Mouse (Mus musculus) hindbrain, embryonic 13.5 days (tissue): ENCODE data around the gene Smarcc1. TPM values are rescaled to one million over a fixed set of nuclear protein-coding genes. Genes with fewer than 3 reads are reported as not detected.
"Not testable (repeated sequence)": the region's sequence is repeated elsewhere in the genome, so short reads cannot be mapped to it uniquely, and the experiment has no call there.

Experiments
- ATAC-seq: fragments of 200-750 bp; cut with Nextera tagmentation; 2 replicates; pipeline ENCODE4 v1.8.0; 2017; ENCODE audit warnings: moderate TSS enrichment; ENCODE audit not compliant: low FRiP score
- H3K27ac ChIP-seq: fragments of 300-500 bp; sonication (generic); 2 replicates; pipeline ENCODE4 v1.5.1; 2015; ENCODE audit warnings: inconsistent platforms, mild to moderate bottlenecking, moderate library complexity
- H3K27me3 ChIP-seq: fragments of 300-500 bp; sonication (generic); 2 replicates; pipeline ENCODE4 v1.6.1; 2015; ENCODE audit warnings: mild to moderate bottlenecking, inconsistent platforms
- H3K36me3 ChIP-seq: fragments of 300-500 bp; sonication (generic); 2 replicates; pipeline ENCODE4 v1.6.1; 2015; ENCODE audit warnings: mild to moderate bottlenecking, inconsistent platforms
- H3K4me1 ChIP-seq: fragments of 300-500 bp; sonication (generic); replicated peaks from 2 replicates; pipeline ENCODE4 v1.6.1; 2015; ENCODE audit warnings: inconsistent platforms
- H3K4me2 ChIP-seq: fragments of 300-500 bp; sonication (generic); 2 replicates; pipeline ENCODE4 v1.6.1; 2015; ENCODE audit warnings: inconsistent platforms, mild to moderate bottlenecking, moderate library complexity
- H3K4me3 ChIP-seq: fragments of 300-500 bp; sonication (generic); 2 replicates; pipeline ENCODE4 v1.5.1; 2015; ENCODE audit warnings: mild to moderate bottlenecking, inconsistent platforms
- H3K9ac ChIP-seq: fragments of 300-500 bp; sonication (generic); 2 replicates; pipeline ENCODE4 v1.6.1; 2015; ENCODE audit warnings: mild to moderate bottlenecking, inconsistent platforms
- H3K9me3 ChIP-seq: fragments of 300-500 bp; sonication (generic); 2 replicates; pipeline ENCODE4 v1.6.1; 2016; ENCODE audit warnings: inconsistent platforms
- WGBS: fragments of 180-500 bp; shearing (Covaris S2); methylation state at CpG from one replicate; pipeline ENCODE4 v1.1.7; 2015; 5-methylcytosine and 5-hydroxymethylcytosine counted together
- polyA plus RNA-seq: library from polyadenylated mRNA; unstranded; fragments of >200 nt; fragmentation: Nextera tagmentation; extraction: Ambion mirVana; gene quantifications from 2 replicates; pipeline ENCODE4 v1.2.1, GENCODE M21; 2015

Smarcc1 gene
- polyA plus RNA-seq = 133 and 135 TPM in 2 replicates

GRCm38 (mm10) chr9:110116977-110117778, at the start of gene Smarcc1:
Gene Smarcc1, plus strand, starts transcription at chr9:110117708.
- Histone ChIP-seq H3K9ac (peak within 1 kb of the TSS; percentile 97), H3K9me3 (no peaks in the 10 kb centered on the region), H3K36me3 (peaks cover 23% of the 10 kb centered on the region), H3K4me3 (peak within 1 kb of the TSS; percentile 88), H3K4me1 (peaks cover 25% of the 10 kb centered on the region), H3K27ac (peak within 1 kb of the TSS; percentile 98), H3K4me2 (peak within 1 kb of the TSS; percentile 82), H3K27me3 (no peaks in the 10 kb centered on the region)
- ATAC-seq = peak; percentile 97
- WGBS = under 1% methylated on average over 75 of the region's 79 CpGs

GRCm38 (mm10) chr9:110068745-110069144, 48.8 kb upstream of the Smarcc1 start:
- Histone ChIP-seq H3K36me3 (peaks cover 96% of the 10 kb centered on the region), H3K27me3 (no peaks in the 10 kb centered on the region), H3K9ac (no peak overlapping the region), H3K27ac (no peak overlapping the region), H3K4me3 (no peak overlapping the region), H3K4me1 (no peaks in the 10 kb centered on the region), H3K9me3 (no peaks in the 10 kb centered on the region), H3K4me2 (no peak overlapping the region)
- ATAC-seq = no peak
- WGBS = 87% methylated on average over 6 of the region's 6 CpGs

- no peak overlapping the region for H3K4me2 ChIP-seq
Measured at GRCm38 (mm10) chr9:110070358-110070757, 47.1 kb upstream of the Smarcc1 start.

GRCm38 (mm10) chr9:110071011-110071410, 46.5 kb upstream of the Smarcc1 start:
- peaks cover 95% of the 10 kb centered on the region for H3K36me3 ChIP-seq
- WGBS = 95% methylated on average over 4 of the region's 4 CpGs
- no peaks in the 10 kb centered on the region for H3K27me3 ChIP-seq
- no peak overlapping the region for H3K9ac ChIP-seq
- no peak for ATAC-seq
- no peaks in the 10 kb centered on the region for H3K4me1 ChIP-seq
- no peak overlapping the region for H3K27ac ChIP-seq
- H3K9me3 ChIP-seq = no peaks in the 10 kb centered on the region
- H3K4me2 ChIP-seq = no peak overlapping the region
- H3K4me3 ChIP-seq = no peak overlapping the region

More at GRCm38 (mm10) chr9:110070358-110070757, 47.1 kb upstream of the Smarcc1 start:
- Histone ChIP-seq H3K4me3 (no peak overlapping the region), H3K9ac (no peak overlapping the region), H3K27me3 (no peaks in the 10 kb centered on the region), H3K9me3 (no peaks in the 10 kb centered on the region), H3K27ac (peak overlapping the region; percentile 6; the same call in 1 of the 2 replicates), H3K4me1 (no peaks in the 10 kb centered on the region), H3K36me3 (peaks cover 99% of the 10 kb centered on the region)
- no peak for ATAC-seq
- 81% methylated on average over 9 of the region's 9 CpGs for WGBS

- no peak for ATAC-seq
- no peaks in the 10 kb centered on the region for H3K27me3 ChIP-seq
- H3K9me3 ChIP-seq = no peaks in the 10 kb centered on the region
- no peak overlapping the region for H3K9ac ChIP-seq
- WGBS = 0% methylated on average over 1 of the region's 1 CpGs
- no peak overlapping the region for H3K27ac ChIP-seq
- no peak overlapping the region for H3K4me3 ChIP-seq
- no peak overlapping the region for H3K4me2 ChIP-seq
- no peaks in the 10 kb centered on the region for H3K4me1 ChIP-seq
- H3K36me3 ChIP-seq = peaks cover 92% of the 10 kb centered on the region
Measured at GRCm38 (mm10) chr9:110071843-110072242, 45.7 kb upstream of the Smarcc1 start.

- not testable (repeated sequence) for H3K4me3 ChIP-seq, H3K4me1 ChIP-seq, H3K27ac ChIP-seq, H3K4me2 ChIP-seq, H3K27me3 ChIP-seq, H3K9me3 ChIP-seq, ATAC-seq, H3K9ac ChIP-seq
- WGBS = 71% methylated on average over 6 of the region's 7 CpGs
- peaks cover 90% of the 10 kb centered on the region for H3K36me3 ChIP-seq
Measured at GRCm38 (mm10) chr9:110076468-110076867, 41.0 kb upstream of the Smarcc1 start.

GRCm38 (mm10) chr9:110081066-110081465, 36.4 kb upstream of the Smarcc1 start:
- Histone ChIP-seq H3K4me2 (no peak overlapping the region), H3K9me3 (no peaks in the 10 kb centered on the region), H3K27me3 (no peaks in the 10 kb centered on the region), H3K27ac (no peak overlapping the region), H3K4me3 (no peak overlapping the region), H3K9ac (no peak overlapping the region), H3K36me3 (peaks cover 94% of the 10 kb centered on the region), H3K4me1 (no peaks in the 10 kb centered on the region)
- ATAC-seq = no peak
- 76% methylated on average over 3 of the region's 3 CpGs for WGBS

GRCm38 (mm10) chr9:110084201-110084964, 33.1 kb upstream of the Smarcc1 start:
- WGBS = 83% methylated on average over 25 of the region's 25 CpGs
- Histone ChIP-seq H3K4me3 (no peak overlapping the region), H3K36me3 (peaks cover 99% of the 10 kb centered on the region), H3K27ac (peak overlapping the region; percentile 8; the same call in 1 of the 2 replicates), H3K27me3 (no peaks in the 10 kb centered on the region), H3K4me2 (no peak overlapping the region), H3K4me1 (no peaks in the 10 kb centered on the region), H3K9me3 (no peaks in the 10 kb centered on the region), H3K9ac (no peak overlapping the region)
- ATAC-seq = peak; percentile 9; the same call in 1 of the 2 replicates

GRCm38 (mm10) chr9:110085693-110086092, 31.8 kb upstream of the Smarcc1 start:
- no peak overlapping the region for H3K9ac ChIP-seq

GRCm38 (mm10) chr9:110093303-110093702, 24.2 kb upstream of the Smarcc1 start:
- no peak overlapping the region for H3K9ac ChIP-seq
- no peaks in the 10 kb centered on the region for H3K27me3 ChIP-seq
- no peak overlapping the region for H3K27ac ChIP-seq
- H3K36me3 ChIP-seq = peaks cover 94% of the 10 kb centered on the region
- no peak overlapping the region for H3K4me2 ChIP-seq
- WGBS = 83% methylated on average over 4 of the region's 4 CpGs
- no peaks in the 10 kb centered on the region for H3K9me3 ChIP-seq
- ATAC-seq = no peak
- no peaks in the 10 kb centered on the region for H3K4me1 ChIP-seq
- H3K4me3 ChIP-seq = no peak overlapping the region

More at GRCm38 (mm10) chr9:110085693-110086092, 31.8 kb upstream of the Smarcc1 start:
- no peak overlapping the region for H3K4me2 ChIP-seq
- 91% methylated on average over 8 of the region's 8 CpGs for WGBS
- ATAC-seq = no peak
- H3K9me3 ChIP-seq = no peaks in the 10 kb centered on the region
- H3K27me3 ChIP-seq = no peaks in the 10 kb centered on the region
- peaks cover 99% of the 10 kb centered on the region for H3K36me3 ChIP-seq
- no peak overlapping the region for H3K4me3 ChIP-seq
- H3K4me1 ChIP-seq = no peaks in the 10 kb centered on the region
- peak overlapping the region; percentile 8; the same call in 1 of the 2 replicates for H3K27ac ChIP-seq

GRCm38 (mm10) chr9:110094761-110095160, 22.7 kb upstream of the Smarcc1 start:
- Histone ChIP-seq H3K9ac (no peak overlapping the region), H3K4me2 (no peak overlapping the region), H3K4me3 (no peak overlapping the region), H3K9me3 (no peaks in the 10 kb centered on the region), H3K27ac (no peak overlapping the region), H3K4me1 (no peaks in the 10 kb centered on the region), H3K36me3 (peaks cover 93% of the 10 kb centered on the region), H3K27me3 (no peaks in the 10 kb centered on the region)
- ATAC-seq = no peak
- 96% methylated on average over 4 of the region's 4 CpGs for WGBS

GRCm38 (mm10) chr9:110097791-110098190, 19.7 kb upstream of the Smarcc1 start:
- ATAC-seq = no peak
- WGBS = 85% methylated on average over 3 of the region's 3 CpGs
- H3K4me1 ChIP-seq = peaks cover 10% of the 10 kb centered on the region
- H3K9me3 ChIP-seq = no peaks in the 10 kb centered on the region
- H3K27ac ChIP-seq = no peak overlapping the region
- peaks cover 78% of the 10 kb centered on the region for H3K36me3 ChIP-seq
- no peak overlapping the region for H3K4me2 ChIP-seq
- H3K27me3 ChIP-seq = no peaks in the 10 kb centered on the region
- no peak overlapping the region for H3K4me3 ChIP-seq
- H3K9ac ChIP-seq = no peak overlapping the region
